Mouse (Mus musculus) thymus, adult 2 months (tissue): ENCODE measurements around the gene Cntn2. TPM values are rescaled to one million over a fixed set of nuclear protein-coding genes. Genes with fewer than 3 reads are reported as not detected.

Source experiments
- DNase-seq: peaks from one replicate; pipeline ENCODE4 v3.0.0; 2021
- H3K27ac ChIP-seq: fragments of 200-500 bp; 2 replicates; pipeline ENCODE4 v1.5.1; 2012; ENCODE audit warnings: low read length, control low read depth; ENCODE audit not compliant: control insufficient read depth, insufficient read depth
- H3K27me3 ChIP-seq: fragments of 200-500 bp; 2 replicates; pipeline ENCODE4 v1.6.1; 2012; ENCODE audit warnings: mild to moderate bottlenecking, low read length, moderate library complexity, mixed read lengths; ENCODE audit not compliant: control insufficient read depth, insufficient read depth
- H3K36me3 ChIP-seq: fragments of 200-500 bp; 2 replicates; pipeline ENCODE4 v1.6.1; 2012; ENCODE audit warnings: mild to moderate bottlenecking, low read length, moderate library complexity; ENCODE audit not compliant: control insufficient read depth, insufficient read depth
- H3K4me1 ChIP-seq: fragments of 200-500 bp; replicated peaks from 2 replicates; pipeline ENCODE4 v1.6.1; 2012; ENCODE audit warnings: low read length; ENCODE audit not compliant: control insufficient read depth, insufficient read depth
- H3K4me3 ChIP-seq: fragments of 200-500 bp; 2 replicates; pipeline ENCODE4 v1.5.1; 2012; ENCODE audit warnings: mild to moderate bottlenecking, low read length, control low read depth, moderate library complexity; ENCODE audit not compliant: control insufficient read depth, insufficient read depth
- CTCF ChIP-seq: fragments of 200-500 bp; IDR thresholded peaks from 2 replicates; pipeline ENCODE4 v1.5.1; 2012; ENCODE audit warnings: mild to moderate bottlenecking, control low read depth, low read length, moderate library complexity, borderline replicate concordance; ENCODE audit not compliant: control insufficient read depth, poor library complexity, insufficient read depth; ENCODE audit errors: extremely low read depth
- POLR2A ChIP-seq: fragments of 200-500 bp; IDR thresholded peaks from 2 replicates; pipeline ENCODE4 v1.6.1; 2012; ENCODE audit warnings: mild to moderate bottlenecking, low read length, control low read depth, moderate library complexity; ENCODE audit not compliant: control insufficient read depth, poor library complexity, insufficient read depth; ENCODE audit errors: extremely low read depth
- WGBS: fragments of 180-500 bp; shearing (Covaris S2); methylation state at CpG from one replicate; pipeline ENCODE4 v1.1.7; 2018; 5-methylcytosine and 5-hydroxymethylcytosine counted together
- polyA plus RNA-seq: library from polyadenylated mRNA; depleted of rRNA; stranded (reverse); fragments of >200 nt; gene quantifications from 2 replicates; pipeline ENCODE4 v1.2.3, GENCODE M21; 2012

The Cntn2 gene
- polyA plus RNA-seq, 1 experiment: 0.80 TPM

GRCm38 (mm10) chr1:132540701-132541100 is 2.4 kb downstream of the Cntn2 start:
- H3K4me1 ChIP-seq: no peaks in the 10 kb centered on the region
- DNase-seq: no peak

GRCm38 (mm10) chr1:132537736-132538135 is 5.3 kb downstream of the Cntn2 start:
- Histone ChIP-seq H3K27ac (no peak overlapping the region), H3K4me3 (no peak overlapping the region), H3K27me3 (peaks cover 9% of the 10 kb centered on the region; the same call in 1 of the 2 replicates), H3K36me3 (no peaks in the 10 kb centered on the region), H3K4me1 (no peaks in the 10 kb centered on the region)
- TF ChIP-seq POLR2A (no peak), CTCF (no peak)
- no peak for DNase-seq
- WGBS: 87% methylated on average over 5 of the region's 5 CpGs

More at GRCm38 (mm10) chr1:132540701-132541100, 2.4 kb downstream of the Cntn2 start:
- Histone ChIP-seq H3K27ac (no peak overlapping the region), H3K4me3 (no peak overlapping the region), H3K27me3 (peaks cover 9% of the 10 kb centered on the region; the same call in 1 of the 2 replicates), H3K36me3 (no peaks in the 10 kb centered on the region)
- TF ChIP-seq CTCF (no peak), POLR2A (no peak)
- 49% methylated on average over 7 of the region's 7 CpGs for WGBS

- Histone ChIP-seq H3K4me3 (no peak overlapping the region), H3K36me3 (no peaks in the 10 kb centered on the region), H3K4me1 (no peaks in the 10 kb centered on the region), H3K27ac (no peak overlapping the region), H3K27me3 (peaks cover 5% of the 10 kb centered on the region; the same call in 1 of the 2 replicates)
- no peak for DNase-seq
- TF ChIP-seq POLR2A (no peak), CTCF (no peak)
- WGBS: 75% methylated on average over 3 of the region's 3 CpGs
Measured at GRCm38 (mm10) chr1:132536416-132536815, 6.6 kb downstream of the Cntn2 start.

GRCm38 (mm10) chr1:132535541-132535940 is 7.5 kb downstream of the Cntn2 start:
- Histone ChIP-seq H3K27ac (no peak overlapping the region), H3K36me3 (no peaks in the 10 kb centered on the region), H3K27me3 (no peaks in the 10 kb centered on the region), H3K4me1 (no peaks in the 10 kb centered on the region), H3K4me3 (no peak overlapping the region)
- WGBS: 92% methylated on average over 4 of the region's 4 CpGs
- TF ChIP-seq POLR2A: no peak
- no peak for TF ChIP-seq CTCF
- DNase-seq: no peak

- no peak for DNase-seq
- no peak for TF ChIP-seq POLR2A
- TF ChIP-seq CTCF: no peak
- H3K4me3 ChIP-seq: no peak overlapping the region
- no peaks in the 10 kb centered on the region for H3K36me3 ChIP-seq
- 7% methylated on average over 8 of the region's 8 CpGs for WGBS
- no peaks in the 10 kb centered on the region for H3K27me3 ChIP-seq
- no peak overlapping the region for H3K27ac ChIP-seq
- no peaks in the 10 kb centered on the region for H3K4me1 ChIP-seq
Measured at GRCm38 (mm10) chr1:132533840-132534239, 9.2 kb downstream of the Cntn2 start.

- Histone ChIP-seq H3K27ac (no peak overlapping the region), H3K27me3 (no peaks in the 10 kb centered on the region), H3K4me3 (no peak overlapping the region), H3K36me3 (no peaks in the 10 kb centered on the region), H3K4me1 (no peaks in the 10 kb centered on the region)
- no peak for DNase-seq
- 74% methylated on average over 9 of the region's 9 CpGs for WGBS
- TF ChIP-seq CTCF (no peak), POLR2A (no peak)
Measured at GRCm38 (mm10) chr1:132532521-132532920, 10.5 kb downstream of the Cntn2 start.

GRCm38 (mm10) chr1:132530631-132531191 is 12.3 kb downstream of the Cntn2 start:
- 40% methylated on average over 5 of the region's 5 CpGs for WGBS
- H3K36me3 ChIP-seq: no peaks in the 10 kb centered on the region
- no peaks in the 10 kb centered on the region for H3K4me1 ChIP-seq
- H3K27me3 ChIP-seq: no peaks in the 10 kb centered on the region
- DNase-seq: no peak
- TF ChIP-seq POLR2A (no peak), CTCF (no peak)
- no peak overlapping the region for H3K4me3 ChIP-seq
- H3K27ac ChIP-seq: no peak overlapping the region
